Mouse (Mus musculus) left cerebral cortex, adult 18-20 months (tissue): ENCODE results near the gene Zmym3. TPM values are rescaled to one million over a fixed set of nuclear protein-coding genes. Genes with fewer than 3 reads are reported as not detected.

Experiments used
- DNase-seq, 2 experiments: peaks; one replicate each; pipeline ENCODE4 v3.0.0; 2021 to 2022; ENCODE audit warnings: low spot score in 2 of 2, mixed read lengths in 1 of 2
- long read RNA-seq, 2 experiments: library from polyadenylated mRNA; stranded (forward); transcript quantifications; one replicate each; pipeline ENCODE4 v2.0.0; 2021
- total RNA-seq, 2 experiments: library from RNA; stranded (reverse); gene quantifications; 2 replicates each; pipeline ENCODE4 v1.2.3; 2021

Zmym3 gene
- 100 to 1,000 TPM; 132 to 140 TPM for total RNA-seq
- long read RNA-seq, experiment 1, full-length matches to known transcripts = 7 of 44 reads
- long read RNA-seq, experiment 1, partial matches to known transcripts = 16 of 44 reads
- long read RNA-seq, experiment 1, other reads (novel, unspliced or antisense) = 21 of 44 reads
- long read RNA-seq, experiment 2, partial matches to known transcripts = 19 of 37 reads
- long read RNA-seq, experiment 2, other reads (novel, unspliced or antisense) = 14 of 37 reads

DNA sequence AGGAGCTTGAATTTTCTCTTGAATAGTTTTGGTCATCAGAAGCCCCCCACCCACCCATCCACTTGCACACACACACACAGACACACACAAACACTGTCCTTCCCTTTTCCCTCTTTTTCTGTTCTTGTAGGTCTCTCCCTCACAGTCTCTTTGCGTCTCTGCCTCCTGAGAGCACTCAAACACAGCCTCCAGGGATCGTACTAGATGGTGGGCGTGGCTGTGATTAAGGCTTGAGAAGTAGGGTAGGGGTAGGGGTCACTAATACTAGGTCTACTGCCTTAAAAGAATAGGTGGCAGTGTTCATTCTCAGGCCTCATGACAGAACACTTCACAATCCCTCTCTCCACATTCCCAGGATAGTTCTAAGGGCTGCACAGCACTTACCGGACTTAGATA is at the start of gene Zmym3:
Gene Zmym3, minus strand, starts transcription at position 150 of the 396 bp plus-strand sequence.
- no peak for DNase-seq

DNA sequence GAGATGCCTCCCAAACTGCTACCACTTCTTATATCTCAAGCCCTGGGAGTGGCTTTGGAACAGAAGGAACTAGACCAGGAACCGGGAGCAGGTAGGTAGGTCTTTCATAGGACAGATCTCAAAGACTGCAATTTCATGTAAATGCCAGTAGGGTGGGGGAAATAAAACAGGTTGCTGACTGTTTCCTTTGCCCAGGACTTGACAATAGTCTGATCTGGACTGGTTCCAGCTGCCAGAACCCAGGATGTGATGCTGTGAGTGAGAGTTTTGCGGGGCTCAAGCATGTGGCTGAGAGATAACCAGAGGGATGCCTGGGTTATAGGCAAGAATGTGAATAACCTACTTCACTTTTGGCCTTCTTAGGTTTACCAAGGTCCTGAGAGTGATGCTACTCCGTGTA is 30.9 kb upstream of the Zmym3 start:
- DNase-seq = no peak

DNA sequence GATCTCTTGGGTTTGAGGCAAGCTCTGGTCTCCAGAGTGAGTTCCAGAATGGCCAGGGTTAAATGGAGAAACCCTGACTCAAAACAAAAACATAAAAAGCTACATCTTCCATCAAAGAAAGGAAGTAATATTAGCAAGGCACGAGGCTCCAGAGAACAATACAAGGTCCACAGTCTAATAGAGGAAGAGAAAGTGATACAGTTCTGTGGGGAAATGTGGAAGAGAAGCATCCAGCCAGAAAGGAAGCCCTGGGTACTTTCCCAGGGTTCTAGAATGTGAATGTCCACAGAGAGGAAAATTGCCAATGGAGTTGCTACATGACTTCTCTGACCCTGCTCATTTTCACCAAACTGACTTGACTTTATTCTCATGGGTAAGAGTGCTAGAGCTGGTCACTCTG is 30.5 kb upstream of the Zmym3 start:
- DNase-seq = no peak

DNA sequence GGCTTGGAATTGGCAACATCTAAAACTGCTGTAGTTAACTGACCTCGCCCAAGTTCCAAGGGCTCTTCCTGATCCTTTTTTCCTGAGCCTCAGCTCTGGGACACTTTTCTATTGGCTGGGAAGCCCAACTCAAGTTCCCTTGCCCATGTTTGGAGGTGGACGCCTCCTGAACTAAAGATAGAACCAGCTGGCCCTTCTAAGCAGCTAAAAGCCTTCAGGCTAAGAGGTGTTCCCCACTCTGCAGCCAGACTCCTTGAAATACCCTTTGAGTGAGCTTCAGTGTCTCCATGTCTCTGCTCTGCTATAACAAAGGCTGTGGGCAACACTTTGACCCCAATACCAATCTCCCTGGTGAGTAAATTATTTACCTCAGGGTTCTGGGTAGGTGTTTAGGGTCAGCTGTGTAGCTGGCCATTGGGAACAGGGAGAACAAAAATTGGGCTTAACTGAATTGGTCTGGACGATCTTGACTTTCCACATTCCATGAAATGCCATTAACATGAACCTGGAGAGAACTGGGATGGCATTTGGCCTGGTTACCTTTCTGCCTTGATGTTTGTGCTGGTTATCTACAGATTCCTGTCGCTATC is 28.3 kb upstream of the Zmym3 start, which contains the start of gene Itgb1bp2:
Gene Itgb1bp2, plus strand, starts transcription at position 203 of the 590 bp plus-strand sequence.
- DNase-seq = no peak

DNA sequence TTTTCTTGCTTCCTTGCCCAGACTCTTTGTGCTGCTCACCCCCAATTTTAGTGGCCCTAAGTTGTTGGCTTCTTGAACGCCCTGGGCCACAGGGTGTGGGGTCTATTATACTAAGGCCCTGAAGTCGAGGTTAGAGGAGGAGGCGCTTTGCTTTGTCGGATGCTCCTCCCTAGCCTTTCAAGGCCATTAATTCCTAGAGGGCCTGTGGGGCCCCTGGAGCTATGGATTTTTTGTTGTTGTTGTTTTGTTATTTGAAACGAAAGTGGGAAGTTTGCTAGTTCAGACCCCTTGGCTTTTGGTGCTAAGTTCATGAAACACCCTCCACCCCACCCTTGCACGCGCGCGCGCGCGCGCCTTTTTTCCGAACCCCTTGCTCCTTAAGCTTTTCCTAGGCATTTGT is 9.3 kb upstream of the Zmym3 start:
- no peak for DNase-seq

DNA sequence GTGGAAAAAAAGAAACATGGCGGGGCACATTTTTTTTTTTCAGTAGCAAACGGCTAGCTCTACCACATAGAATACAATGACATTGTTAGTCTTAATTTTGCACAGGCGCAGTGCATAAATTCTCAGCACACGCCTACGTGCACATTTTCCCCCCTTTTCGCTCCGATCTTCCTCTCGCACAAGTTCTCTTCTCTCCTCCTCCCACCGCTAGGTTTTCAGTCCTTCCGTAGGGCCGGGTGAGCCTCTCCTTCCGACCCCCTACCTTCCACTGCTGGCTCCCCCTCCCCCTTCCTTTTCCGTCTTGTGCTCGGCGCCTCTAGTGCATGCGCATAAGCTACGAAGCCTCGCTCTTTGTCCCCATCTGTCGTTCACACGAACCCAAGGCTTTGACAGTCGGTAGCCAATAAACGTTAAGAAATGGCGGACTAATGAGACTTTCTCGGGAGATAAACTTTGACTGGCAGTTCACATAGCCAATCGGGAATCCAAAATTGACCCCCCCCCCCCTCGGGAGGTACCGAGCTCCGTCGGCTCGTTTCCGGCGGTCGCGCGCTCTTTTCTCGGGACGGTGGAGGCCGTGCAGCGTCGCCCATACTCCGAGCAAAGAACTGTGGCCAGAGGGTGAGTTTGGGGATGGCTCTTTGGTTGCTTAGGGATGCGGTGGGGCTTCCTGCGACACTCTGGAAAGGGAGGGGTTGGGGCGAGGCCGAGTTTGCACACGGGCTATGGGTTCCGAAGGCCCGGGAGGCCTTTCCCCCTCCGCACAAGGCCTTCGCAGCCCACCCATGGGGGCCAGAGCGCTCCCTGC is 8.7 kb upstream of the Zmym3 start, which contains the start of gene Nono:
Gene Nono, plus strand, starts transcription at position 177 of the 808 bp plus-strand sequence.
- DNase-seq = peak; percentile 69 to 75

DNA sequence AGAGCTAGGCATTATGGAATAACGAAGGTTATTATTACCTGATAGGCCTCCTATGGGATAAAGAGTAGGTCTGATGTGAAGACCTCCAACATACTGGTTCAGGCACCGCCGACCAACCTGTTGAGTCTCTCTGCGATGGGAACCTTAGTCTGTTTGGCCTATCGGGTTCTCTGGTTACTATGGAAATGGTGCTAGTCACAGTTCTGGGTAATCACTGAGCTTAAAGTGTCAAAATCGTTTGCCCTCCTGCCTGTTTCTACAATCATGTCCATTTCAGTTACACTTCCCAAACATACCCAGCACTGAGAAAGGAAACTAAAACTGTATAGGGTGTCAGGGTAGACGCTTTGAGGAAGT is 8.1 kb upstream of the Zmym3 start:
- peak in 1 of 2 experiments; percentile 5 for DNase-seq

DNA sequence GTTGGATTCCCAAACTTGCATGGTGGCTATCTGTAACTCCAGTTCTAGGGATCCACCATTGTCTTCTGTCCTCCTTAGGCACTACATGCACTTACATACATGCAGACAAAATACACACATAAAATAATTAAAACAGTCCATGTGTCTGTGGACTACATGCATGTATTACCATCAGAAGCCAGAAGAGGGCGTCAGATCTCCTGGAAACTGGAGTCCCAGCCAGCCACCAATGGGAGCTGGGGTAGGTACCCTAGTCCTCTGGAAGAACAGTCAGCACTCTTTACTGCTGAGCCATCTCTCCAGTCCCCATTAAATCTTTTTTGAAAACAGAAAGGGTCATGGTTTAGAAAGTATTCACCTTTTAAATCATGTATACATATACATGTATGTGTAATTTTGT is 7.1 kb upstream of the Zmym3 start:
- DNase-seq = no peak

DNA sequence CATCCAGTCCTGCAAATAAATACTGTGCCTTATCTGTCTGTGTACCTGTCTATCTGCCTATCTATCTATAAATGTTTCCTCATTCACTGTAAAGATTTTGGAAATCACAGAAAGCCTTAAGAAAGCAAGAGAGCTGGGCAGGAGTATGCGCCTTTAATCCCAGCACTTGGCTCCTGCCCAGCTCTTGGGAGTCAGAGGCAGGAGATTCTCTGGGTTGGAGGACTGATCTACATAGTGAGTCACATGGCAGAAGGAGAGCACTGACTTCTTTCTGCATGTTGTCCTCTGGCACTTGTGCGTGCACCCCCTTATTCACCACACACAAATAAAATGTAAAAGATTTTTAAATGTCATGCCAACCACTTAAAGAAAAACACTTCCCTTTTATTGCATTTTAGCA is 2.8 kb upstream of the Zmym3 start:
- no peak for DNase-seq

DNA sequence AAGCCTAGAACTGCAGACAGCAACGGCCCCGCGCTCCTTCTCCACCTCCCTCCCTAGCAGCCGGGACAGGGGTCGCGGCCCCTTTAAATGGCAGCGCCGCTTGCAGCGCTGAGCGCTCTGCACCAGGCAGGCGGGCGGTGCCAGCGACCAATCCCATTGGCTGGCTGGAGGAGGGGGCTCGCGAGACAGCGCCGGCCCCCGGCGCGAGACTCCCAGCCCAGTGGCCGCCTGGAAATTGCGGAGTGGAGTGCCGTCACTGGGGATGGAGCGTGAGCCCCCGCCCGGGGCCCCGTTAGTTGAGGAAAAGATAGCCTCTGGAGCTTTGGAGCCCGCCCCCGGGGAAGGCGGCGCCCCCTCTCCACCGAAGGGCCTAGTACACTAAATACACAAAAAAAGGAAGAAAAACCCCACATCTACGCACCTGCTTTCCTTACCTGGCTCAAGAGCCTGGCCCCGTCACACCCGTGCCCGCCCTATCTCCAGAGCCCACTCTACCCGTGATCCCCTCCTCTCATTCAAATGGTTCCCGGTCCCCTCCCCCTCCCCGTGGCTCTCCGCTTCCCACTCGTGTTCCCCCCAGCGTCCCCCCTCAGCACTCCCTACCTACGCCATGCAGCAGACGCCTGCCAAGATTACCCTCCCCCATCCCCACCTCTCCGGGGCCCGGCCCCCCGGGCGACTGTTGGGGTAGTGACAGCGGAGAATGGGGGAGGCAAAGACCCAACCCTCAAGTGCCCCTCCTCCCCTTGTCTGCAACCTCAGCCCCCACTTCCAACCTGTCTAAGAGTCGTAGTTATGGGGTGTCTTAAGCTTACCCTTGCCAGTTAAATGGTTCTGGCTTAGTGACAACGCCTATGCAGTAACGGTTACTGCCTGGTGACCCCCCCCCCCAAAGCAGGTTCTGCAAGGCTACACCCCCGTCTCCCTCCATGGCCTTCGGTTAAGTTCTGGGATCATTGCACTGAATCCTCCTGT is 637 bp downstream of the Zmym3 start:
- peak; percentile 67 to 84 for DNase-seq

DNA sequence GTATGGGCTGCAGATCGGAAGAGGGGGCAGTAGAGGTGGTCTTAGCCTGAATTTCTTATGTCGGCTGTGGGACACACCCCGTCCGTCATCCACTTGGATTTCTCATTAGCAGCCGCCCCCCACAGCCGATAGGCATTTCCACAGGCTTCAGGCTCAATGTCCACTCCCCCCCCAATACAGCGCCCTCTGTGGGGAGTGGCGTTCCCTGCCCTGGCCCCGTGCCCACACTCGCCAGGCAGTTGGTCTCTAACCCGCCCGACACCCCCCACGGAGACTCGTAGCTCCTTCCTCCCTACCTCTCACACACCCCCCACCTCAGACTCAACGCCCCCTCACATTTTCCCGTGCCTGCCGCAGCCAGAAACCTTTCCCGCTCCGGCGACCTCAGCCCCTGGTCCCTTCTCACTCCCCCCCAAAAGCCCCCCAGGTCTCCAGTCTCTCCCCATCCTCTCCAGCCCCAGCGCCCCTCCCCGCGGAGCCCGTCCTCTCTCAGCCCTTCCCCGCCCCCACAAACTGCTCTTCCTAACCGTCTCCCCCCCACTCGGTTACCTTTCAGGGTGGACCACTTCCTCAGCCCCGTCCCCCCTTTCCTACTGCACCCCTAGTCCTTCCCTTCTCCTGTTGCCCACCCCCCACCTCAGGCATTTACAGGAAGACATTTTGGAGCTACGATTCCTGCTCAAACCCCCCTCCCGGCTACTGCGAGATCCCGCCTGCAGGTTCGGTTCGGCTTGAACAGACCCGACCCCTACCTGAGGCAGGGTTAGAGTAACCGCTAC is 1.5 kb downstream of the Zmym3 start:
- peak; percentile 22 to 35 for DNase-seq

DNA sequence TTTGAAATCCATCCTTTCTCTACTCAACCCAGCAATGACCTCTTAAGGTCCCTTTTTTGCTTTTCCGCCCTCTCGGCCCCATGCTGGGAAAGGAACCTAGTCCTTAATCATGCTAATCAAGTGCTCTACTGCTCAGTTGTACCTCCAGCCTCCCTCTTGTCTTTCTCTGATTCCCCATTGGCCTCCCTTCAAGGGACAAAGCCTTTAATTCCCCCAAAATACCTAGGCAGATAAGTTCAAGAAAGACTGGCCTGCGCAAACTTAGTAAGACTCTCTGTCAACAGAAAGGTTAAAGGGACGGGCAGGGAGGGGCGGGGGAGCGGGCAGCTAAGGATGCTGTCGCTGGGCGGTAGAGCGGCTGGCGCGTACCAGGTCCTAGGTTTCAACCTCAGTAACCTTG is 24.2 kb downstream of the Zmym3 start:
- no peak for DNase-seq

DNA sequence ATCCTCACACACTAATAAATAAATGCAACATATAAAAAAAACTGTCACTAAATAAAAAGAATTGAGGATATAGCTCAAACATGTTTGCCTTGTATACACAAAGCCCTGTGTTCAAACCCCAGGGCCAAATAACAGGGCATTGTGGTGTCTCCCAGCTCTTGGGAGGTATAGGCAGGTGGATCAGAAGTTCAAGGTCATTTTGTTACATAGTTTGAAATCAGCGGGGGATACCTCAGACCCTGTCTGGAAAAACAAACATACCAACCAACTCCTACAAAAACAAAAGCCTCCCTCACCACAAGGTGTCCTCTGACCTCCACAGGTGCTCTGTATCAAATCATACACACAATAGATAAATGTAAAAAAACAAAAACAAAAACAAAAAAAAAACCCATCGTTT is 26.3 kb downstream of the Zmym3 start:
- DNase-seq = no peak

DNA sequence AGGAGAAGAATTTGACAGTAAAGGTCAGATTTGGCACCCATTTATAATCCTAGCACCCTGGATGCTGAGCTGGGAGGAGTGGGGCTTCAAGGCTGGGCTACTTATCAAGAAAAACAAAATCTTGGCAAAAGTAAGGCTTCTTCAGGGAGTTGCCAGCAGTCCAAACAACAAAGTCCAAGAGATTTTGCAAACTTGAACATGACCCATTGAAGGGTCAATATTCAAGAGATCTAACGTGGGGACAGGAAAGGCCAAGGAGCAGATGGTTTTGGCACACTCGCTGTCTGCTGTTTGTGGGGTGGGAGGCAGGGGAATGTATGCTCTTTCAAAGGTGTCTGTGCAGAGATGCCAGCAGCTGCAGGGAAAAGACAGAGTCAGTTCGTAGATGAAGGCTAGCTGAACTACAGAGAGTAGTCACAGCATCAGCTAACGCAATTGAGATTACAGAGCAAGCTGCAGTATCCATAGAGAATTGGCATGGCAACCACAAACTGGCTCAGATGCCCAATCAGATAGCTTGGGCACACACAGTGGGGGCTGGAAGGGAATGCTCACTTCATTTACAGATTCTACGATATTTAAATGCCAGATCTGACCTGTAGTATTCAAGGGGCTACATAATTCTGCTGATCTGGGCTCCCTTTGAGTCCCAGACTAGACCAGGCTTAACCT is 31.6 kb downstream of the Zmym3 start:
- peak in 1 of 2 experiments; percentile 2 for DNase-seq

DNA sequence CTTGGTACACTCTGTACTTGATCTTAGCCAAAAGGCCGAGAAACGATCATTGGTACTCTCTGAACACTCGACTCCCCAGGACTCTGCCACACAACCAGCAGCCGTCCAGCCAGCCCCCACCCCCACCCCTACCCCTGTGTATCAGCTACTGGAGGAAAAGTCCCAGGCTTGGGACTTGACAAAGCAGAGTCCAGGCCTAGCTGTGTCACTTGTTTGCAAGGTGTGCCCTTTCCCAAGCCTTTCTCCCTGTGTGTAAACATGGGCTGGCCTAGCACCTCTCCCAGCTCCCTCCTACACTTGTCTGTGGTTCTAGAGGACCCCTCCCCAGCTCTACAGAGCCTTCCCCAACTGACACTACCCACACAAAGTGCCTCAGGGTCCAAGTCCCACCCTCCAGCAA is 34.4 kb downstream of the Zmym3 start:
- no peak for DNase-seq

DNA sequence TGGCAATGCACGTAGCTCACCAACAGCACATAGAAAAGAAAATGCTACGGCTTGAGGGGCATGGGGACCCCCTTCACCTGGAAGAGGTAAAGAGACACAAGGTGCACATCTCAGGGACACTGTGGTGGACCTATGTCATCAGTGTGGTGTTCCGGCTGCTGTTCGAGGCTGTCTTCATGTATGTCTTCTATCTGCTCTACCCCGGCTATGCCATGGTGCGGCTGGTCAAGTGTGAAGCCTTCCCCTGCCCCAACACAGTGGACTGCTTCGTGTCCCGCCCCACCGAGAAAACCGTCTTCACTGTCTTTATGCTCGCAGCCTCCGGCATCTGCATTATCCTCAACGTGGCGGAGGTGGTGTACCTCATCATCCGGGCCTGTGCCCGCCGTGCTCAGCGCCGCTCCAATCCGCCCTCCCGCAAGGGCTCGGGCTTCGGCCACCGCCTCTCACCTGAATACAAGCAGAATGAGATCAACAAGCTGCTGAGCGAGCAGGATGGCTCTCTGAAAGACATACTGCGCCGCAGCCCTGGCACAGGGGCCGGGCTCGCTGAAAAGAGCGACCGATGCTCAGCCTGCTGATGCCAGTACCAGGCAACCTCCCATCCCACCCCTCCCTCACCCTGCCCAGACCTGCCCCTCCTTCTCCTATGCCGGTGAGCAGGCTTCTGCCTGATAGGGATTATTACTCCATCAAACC is 36.1 kb downstream of the Zmym3 start:
- peak; percentile 14 to 19 for DNase-seq

DNA sequence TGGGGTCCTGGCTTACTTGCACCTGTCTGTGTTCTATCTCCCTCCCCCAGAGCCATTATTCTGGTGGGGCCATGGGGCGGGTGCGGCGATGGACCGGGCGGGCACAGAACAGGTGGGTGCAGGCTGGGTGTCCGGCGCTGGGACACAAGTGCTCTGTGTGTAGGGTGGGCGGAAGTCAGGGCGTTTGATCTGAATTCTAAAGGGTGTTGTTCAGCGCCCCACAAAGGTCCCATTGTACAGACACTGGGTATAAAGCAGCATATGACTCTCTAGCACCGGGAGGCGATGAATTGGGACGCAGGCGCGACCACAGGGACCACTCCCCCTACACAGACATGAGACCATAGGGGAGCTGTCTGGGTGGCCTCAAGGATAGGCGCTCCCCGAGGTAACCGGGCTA is 37.2 kb downstream of the Zmym3 start:
- no peak for DNase-seq

DNA sequence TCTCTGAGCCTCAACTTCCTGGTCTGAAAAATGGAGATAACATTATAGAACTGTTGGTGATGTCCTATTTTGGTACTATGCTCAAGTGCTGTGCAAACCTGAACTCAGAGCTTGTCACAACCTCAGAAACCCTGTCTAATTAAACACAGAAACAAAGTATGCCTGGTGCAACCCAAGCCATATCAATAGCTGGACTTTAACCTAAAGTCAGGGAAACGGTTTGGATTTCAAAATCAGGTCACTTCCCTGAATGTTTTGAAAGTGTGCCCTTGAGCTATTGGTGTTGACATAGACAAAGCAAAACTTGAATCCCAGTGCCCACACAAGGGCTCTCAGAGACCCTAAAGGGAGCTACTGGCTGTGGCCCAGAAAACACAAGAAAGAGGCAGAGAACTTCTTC is 40.9 kb downstream of the Zmym3 start:
- no peak for DNase-seq

DNA sequence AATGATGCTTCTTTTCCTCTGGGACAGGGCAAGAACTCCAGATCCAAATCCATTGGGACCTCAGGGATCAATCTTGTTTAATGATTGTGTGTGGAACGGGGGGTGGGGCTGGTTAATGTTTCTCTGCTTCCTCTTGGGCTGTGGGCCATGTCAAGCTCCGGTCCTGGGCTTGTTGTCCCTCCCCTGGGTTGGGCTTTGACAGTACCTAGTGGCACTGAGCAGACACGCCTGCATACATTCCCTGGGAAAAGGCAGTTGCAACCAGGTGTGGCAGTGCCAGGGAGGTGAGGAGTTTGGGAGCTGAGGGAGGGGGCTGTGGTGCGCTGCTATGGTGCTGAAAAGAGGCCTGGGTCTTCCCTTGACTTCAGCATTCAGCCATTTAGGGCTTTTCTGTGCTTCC is 43.6 kb downstream of the Zmym3 start:
- no peak for DNase-seq
